Mouse (Mus musculus) hindbrain, embryonic 13.5 days (tissue): ENCODE measurements around the gene Hoxb7. TPM values are rescaled to one million over a fixed set of nuclear protein-coding genes. Genes with fewer than 3 reads are reported as not detected.

Experiments
- ATAC-seq: fragments of 200-750 bp; cut with Nextera tagmentation; 2 replicates; pipeline ENCODE4 v1.8.0; 2017; ENCODE audit warnings: moderate TSS enrichment; ENCODE audit not compliant: low FRiP score
- H3K27ac ChIP-seq: fragments of 300-500 bp; sonication (generic); 2 replicates; pipeline ENCODE4 v1.5.1; 2015; ENCODE audit warnings: inconsistent platforms, mild to moderate bottlenecking, moderate library complexity
- H3K27me3 ChIP-seq: fragments of 300-500 bp; sonication (generic); 2 replicates; pipeline ENCODE4 v1.6.1; 2015; ENCODE audit warnings: mild to moderate bottlenecking, inconsistent platforms
- H3K36me3 ChIP-seq: fragments of 300-500 bp; sonication (generic); 2 replicates; pipeline ENCODE4 v1.6.1; 2015; ENCODE audit warnings: mild to moderate bottlenecking, inconsistent platforms
- H3K4me1 ChIP-seq: fragments of 300-500 bp; sonication (generic); replicated peaks from 2 replicates; pipeline ENCODE4 v1.6.1; 2015; ENCODE audit warnings: inconsistent platforms
- H3K4me2 ChIP-seq: fragments of 300-500 bp; sonication (generic); 2 replicates; pipeline ENCODE4 v1.6.1; 2015; ENCODE audit warnings: inconsistent platforms, mild to moderate bottlenecking, moderate library complexity
- H3K4me3 ChIP-seq: fragments of 300-500 bp; sonication (generic); 2 replicates; pipeline ENCODE4 v1.5.1; 2015; ENCODE audit warnings: mild to moderate bottlenecking, inconsistent platforms
- H3K9ac ChIP-seq: fragments of 300-500 bp; sonication (generic); 2 replicates; pipeline ENCODE4 v1.6.1; 2015; ENCODE audit warnings: mild to moderate bottlenecking, inconsistent platforms
- H3K9me3 ChIP-seq: fragments of 300-500 bp; sonication (generic); 2 replicates; pipeline ENCODE4 v1.6.1; 2016; ENCODE audit warnings: inconsistent platforms
- WGBS: fragments of 180-500 bp; shearing (Covaris S2); methylation state at CpG from one replicate; pipeline ENCODE4 v1.1.7; 2015; 5-methylcytosine and 5-hydroxymethylcytosine counted together
- polyA plus RNA-seq: library from polyadenylated mRNA; unstranded; fragments of >200 nt; fragmentation: Nextera tagmentation; extraction: Ambion mirVana; gene quantifications from 2 replicates; pipeline ENCODE4 v1.2.1, GENCODE M21; 2015

Gene Hoxb7
- polyA plus RNA-seq, 1 experiment from 2014 or later = 33.2 TPM

DNA sequence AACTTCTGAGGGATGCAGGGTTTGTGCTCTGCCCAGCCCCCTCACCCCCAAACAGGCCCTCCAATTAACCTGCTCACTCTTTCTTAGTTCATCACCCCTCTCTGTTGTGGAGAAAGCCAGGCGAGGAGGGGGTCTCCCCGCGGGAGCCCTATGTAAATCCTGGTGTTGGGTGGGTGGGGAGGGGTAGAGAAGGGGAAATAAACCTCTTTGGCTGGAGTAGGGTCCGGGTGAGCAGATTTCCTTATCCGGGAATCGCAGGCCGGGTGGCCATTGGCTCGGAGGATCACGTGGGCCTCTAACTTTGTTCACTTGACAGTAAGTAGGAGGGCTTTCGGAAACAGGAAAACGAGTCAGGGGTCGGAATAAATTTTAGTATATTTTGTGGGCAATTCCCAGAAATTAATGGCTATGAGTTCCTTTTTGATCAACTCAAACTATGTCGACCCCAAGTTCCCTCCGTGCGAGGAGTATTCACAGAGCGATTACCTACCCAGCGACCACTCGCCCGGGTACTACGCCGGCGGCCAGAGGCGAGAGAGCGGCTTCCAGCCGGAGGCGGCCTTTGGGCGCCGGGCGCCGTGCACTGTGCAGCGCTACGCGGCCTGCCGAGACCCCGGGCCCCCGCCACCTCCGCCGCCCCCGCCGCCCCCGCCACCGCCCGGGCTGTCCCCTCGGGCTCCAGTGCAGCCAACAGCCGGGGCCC is 32.1 kb downstream of the Hoxb7 start:
- peak; percentile 79 for ATAC-seq
- no peaks in the 10 kb centered on the region for H3K36me3 ChIP-seq
- H3K9ac ChIP-seq = peak overlapping the region; percentile 99
- H3K4me3 ChIP-seq = peak overlapping the region; percentile 57
- peaks cover 3% of the 10 kb centered on the region for H3K4me1 ChIP-seq
- H3K27me3 ChIP-seq = peaks cover 87% of the 10 kb centered on the region
- under 1% methylated on average over 37 of the region's 45 CpGs for WGBS
- peak overlapping the region; percentile 100 for H3K27ac ChIP-seq
- H3K9me3 ChIP-seq = no peaks in the 10 kb centered on the region
- H3K4me2 ChIP-seq = peak overlapping the region; percentile 83

DNA sequence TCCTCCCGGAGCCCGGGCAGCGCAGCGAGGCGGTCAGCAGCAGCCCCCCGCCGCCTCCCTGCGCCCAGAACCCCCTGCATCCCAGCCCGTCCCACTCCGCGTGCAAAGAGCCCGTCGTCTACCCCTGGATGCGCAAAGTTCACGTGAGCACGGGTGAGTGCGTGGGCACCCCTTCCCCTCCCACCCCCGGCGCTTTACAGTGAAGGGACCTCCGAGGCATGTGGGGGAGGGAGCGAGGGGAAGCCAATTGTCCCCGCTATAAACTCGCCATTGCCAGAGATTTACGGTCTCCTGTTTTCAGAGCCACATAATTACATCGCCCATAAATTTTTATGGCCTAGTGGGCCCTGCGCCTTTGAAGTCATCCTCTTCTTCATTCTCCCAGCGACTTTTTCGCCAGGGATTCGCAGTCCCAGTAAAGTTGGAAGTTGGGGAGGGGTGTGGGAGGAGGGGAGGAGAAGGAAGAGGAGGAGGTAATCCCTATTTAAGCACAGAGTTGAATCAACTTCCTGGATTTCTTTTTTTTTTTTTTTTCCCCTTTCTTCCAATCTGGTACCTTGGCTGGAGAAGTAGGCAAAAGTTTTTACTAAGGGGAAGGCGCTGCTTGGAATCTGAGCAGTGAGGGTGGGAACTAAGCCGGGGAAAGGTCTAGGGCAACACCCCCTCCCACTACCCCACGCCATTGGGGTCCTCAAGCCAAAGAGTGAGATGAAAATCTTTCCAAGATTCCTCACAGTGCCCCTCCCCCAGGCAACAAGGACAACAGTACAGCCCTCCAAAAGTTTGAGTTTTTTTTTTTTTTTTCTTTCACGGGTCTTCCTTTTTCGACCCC is 32.9 kb downstream of the Hoxb7 start:
- H3K9ac ChIP-seq = peak overlapping the region; percentile 99
- no peaks in the 10 kb centered on the region for H3K36me3 ChIP-seq
- peaks cover 88% of the 10 kb centered on the region for H3K27me3 ChIP-seq
- H3K4me1 ChIP-seq = peaks cover 3% of the 10 kb centered on the region
- peak overlapping the region; percentile 57 for H3K4me3 ChIP-seq
- peak; percentile 61 for ATAC-seq
- 0% methylated on average over 28 of the region's 34 CpGs for WGBS
- H3K27ac ChIP-seq = peak overlapping the region; percentile 100
- H3K9me3 ChIP-seq = no peaks in the 10 kb centered on the region
- H3K4me2 ChIP-seq = peak overlapping the region; percentile 83

DNA sequence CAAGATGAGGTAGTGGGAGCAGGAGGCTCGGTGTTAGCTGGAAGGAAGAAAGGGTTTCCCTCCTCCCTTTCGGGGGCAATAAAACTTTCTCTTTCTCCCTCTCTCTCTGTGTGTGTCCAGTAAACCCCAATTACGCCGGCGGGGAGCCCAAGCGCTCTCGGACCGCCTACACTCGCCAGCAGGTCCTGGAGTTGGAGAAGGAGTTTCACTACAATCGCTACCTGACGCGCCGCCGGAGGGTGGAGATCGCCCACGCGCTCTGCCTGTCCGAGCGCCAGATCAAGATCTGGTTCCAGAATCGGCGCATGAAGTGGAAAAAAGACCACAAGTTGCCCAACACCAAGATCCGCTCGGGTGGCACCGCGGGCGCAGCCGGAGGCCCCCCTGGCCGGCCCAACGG is 33.5 kb downstream of the Hoxb7 start:
- H3K27me3 ChIP-seq = peaks cover 87% of the 10 kb centered on the region
- H3K9me3 ChIP-seq = no peaks in the 10 kb centered on the region
- under 1% methylated on average over 29 of the region's 29 CpGs for WGBS
- H3K36me3 ChIP-seq = no peaks in the 10 kb centered on the region
- no peak for ATAC-seq
- H3K4me2 ChIP-seq = peak overlapping the region; percentile 83
- peak overlapping the region; percentile 99 for H3K9ac ChIP-seq
- H3K4me1 ChIP-seq = peaks cover 3% of the 10 kb centered on the region
- H3K27ac ChIP-seq = peak overlapping the region; percentile 100
- peak overlapping the region; percentile 57 for H3K4me3 ChIP-seq

DNA sequence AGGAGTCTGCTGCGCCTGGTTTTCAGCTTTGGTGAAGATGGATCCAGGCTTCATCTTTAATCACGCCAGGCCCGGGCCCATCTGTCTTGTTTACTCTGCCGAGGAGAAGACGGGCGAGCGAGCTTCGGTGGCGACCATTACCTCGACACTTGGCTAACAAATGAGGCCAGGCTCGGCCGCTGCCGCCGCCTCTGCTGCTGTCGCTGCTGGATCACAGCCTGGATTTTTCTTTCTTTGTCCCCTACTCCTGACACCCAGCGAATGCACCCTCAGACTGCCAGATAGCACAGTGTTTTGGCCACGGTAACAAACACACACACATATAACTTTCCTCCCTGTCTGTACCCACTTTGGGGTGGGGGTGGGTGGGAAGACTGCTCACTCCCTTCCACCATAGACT is 34.3 kb downstream of the Hoxb7 start:
- H3K4me2 ChIP-seq = peak overlapping the region; percentile 83
- H3K36me3 ChIP-seq = no peaks in the 10 kb centered on the region
- WGBS = 5% methylated on average over 17 of the region's 17 CpGs
- H3K27ac ChIP-seq = peak overlapping the region; percentile 100
- H3K9me3 ChIP-seq = no peaks in the 10 kb centered on the region
- H3K4me3 ChIP-seq = peak overlapping the region; percentile 57
- peaks cover 87% of the 10 kb centered on the region for H3K27me3 ChIP-seq
- ATAC-seq = no peak
- peaks cover 3% of the 10 kb centered on the region for H3K4me1 ChIP-seq
- peak overlapping the region; percentile 99 for H3K9ac ChIP-seq

DNA sequence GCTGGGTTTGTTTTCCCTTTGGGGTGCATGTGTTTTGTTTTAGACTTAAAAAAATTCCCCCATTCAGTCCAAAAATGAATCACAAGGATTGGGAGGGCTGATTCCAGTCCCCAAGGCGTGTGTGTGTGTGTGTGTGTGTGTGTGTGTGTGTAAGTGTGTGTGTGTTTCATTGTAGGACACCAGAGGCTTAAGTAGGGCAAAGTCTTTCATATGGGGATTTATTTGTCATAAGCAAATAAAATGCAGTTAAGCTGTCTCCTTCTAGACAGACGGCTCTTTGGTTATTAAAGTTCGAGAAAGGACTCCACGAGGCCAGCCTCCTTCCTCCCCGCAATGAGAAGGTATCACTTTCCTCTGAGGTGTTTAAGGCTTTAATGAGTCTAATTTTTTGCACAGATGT is 35.4 kb downstream of the Hoxb7 start:
- no peaks in the 10 kb centered on the region for H3K9me3 ChIP-seq

DNA sequence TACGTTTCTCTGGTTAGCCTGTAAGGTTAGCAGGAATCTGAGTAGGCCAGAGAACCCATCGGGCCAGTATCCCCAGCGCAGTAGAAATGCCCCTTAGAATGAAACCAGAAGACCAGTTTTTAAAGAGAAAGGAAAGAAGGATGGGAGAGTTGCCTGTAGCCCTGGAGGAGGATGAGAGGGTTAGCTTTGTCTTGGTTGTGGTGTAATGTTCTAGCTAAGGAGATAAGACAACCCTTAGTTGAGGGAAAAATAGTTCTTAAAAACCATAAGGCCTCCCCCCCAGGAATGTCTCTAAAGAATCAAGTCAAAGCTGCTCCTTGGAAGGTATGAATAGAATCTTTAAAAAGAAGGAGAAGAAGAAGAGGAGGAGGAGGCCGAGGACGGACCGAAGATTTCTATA is 36.3 kb downstream of the Hoxb7 start:
- peak overlapping the region; percentile 83 for H3K4me2 ChIP-seq
- peak overlapping the region; percentile 99 for H3K9ac ChIP-seq
- no peak for ATAC-seq
- H3K27me3 ChIP-seq = peaks cover 92% of the 10 kb centered on the region
- H3K9me3 ChIP-seq = no peaks in the 10 kb centered on the region
- H3K36me3 ChIP-seq = no peaks in the 10 kb centered on the region
- H3K27ac ChIP-seq = peak overlapping the region; percentile 100
- peaks cover 13% of the 10 kb centered on the region for H3K4me1 ChIP-seq
- peak overlapping the region; percentile 57 for H3K4me3 ChIP-seq
- WGBS = 2% methylated on average over 6 of the region's 6 CpGs

More for the DNA sequence above, 35.4 kb downstream of the Hoxb7 start:
- Histone ChIP-seq H3K27me3 (peaks cover 89% of the 10 kb centered on the region), H3K36me3 (no peaks in the 10 kb centered on the region), H3K27ac (peak overlapping the region; percentile 100), H3K4me2 (peak overlapping the region; percentile 83), H3K4me3 (peak overlapping the region; percentile 57), H3K4me1 (peaks cover 6% of the 10 kb centered on the region), H3K9ac (peak overlapping the region; percentile 99)
- ATAC-seq = no peak
- 8% methylated on average over 5 of the region's 5 CpGs for WGBS

DNA sequence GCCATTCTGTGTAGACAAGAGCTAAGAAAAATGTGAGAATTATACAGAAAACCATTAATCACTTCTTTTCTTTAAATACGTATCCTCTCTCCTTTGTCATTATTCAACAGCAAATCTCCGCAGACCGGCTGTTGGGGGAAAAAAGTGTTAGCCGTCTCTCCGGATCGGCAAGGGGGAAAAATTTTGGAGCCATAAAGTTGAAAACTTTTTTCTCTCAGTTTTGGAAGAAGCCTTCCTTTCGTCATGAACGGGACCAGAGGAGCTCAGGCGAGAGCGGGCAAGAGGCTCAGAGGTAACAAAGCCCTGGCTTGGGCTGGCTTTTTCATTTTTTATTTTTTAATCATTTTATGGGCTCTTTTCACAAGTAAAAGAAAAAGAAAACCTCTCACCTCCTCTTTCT is 36.7 kb downstream of the Hoxb7 start, which contains the start of gene Hoxb3:
Hoxb3 (plus strand) TSS at position 173 of the 400 bp plus-strand sequence.
- Histone ChIP-seq H3K4me3 (peak within 1 kb of the TSS; percentile 57), H3K36me3 (no peaks in the 10 kb centered on the region), H3K4me2 (peak within 1 kb of the TSS; percentile 83), H3K4me1 (peaks cover 10% of the 10 kb centered on the region), H3K9me3 (no peaks in the 10 kb centered on the region), H3K9ac (peak within 1 kb of the TSS; percentile 99), H3K27me3 (peaks cover 92% of the 10 kb centered on the region), H3K27ac (peak within 1 kb of the TSS; percentile 100)
- 2% methylated on average over 10 of the region's 10 CpGs for WGBS
- no peak for ATAC-seq

DNA sequence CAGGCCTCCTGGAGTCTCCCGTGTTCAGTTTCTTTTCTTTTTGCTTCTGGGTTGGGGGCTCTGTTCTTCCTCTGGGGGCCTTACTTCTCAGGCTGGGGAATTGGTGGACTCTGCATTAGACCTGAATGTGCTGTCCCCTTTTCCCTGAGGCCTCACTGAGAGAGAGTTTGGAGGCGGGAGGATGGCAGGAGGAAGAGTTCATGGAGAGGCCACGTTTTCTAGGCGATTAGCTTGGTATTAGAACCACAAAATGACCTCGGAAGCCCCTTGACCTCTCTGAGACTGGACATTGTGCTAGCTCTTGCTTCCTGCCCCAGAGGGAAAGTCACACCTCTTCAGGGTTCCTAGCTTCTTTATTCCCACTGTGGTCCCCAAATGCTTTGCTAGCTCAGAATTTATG is 37.7 kb downstream of the Hoxb7 start:
- Histone ChIP-seq H3K9ac (peak overlapping the region; percentile 99), H3K9me3 (no peaks in the 10 kb centered on the region), H3K4me1 (peaks cover 10% of the 10 kb centered on the region; the same call in 1 of the 2 replicates), H3K4me3 (peak overlapping the region; percentile 57), H3K4me2 (peak overlapping the region; percentile 83), H3K27me3 (peaks cover 95% of the 10 kb centered on the region), H3K36me3 (no peaks in the 10 kb centered on the region), H3K27ac (peak overlapping the region; percentile 100)
- ATAC-seq = no peak
- 1% methylated on average over 5 of the region's 5 CpGs for WGBS

DNA sequence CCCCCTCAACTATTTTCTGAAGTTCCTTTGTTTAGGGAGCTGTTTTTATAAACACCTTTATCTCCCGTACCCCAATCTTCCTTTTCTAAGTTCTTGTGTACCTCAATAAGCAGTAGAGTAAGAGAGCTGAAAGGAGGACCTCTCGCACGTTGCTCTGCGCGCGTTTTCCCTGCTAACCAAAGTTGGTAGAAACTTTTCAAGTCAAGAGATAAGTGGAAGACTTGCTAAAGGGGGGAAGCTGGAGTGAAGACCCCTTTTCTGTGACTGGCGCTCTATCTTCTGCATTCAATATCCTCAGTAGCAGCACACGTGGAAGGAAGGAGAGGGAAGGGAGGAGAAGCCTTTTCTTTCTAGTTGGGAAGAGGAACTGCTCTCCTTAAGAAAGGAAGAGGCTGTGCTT is 38.5 kb downstream of the Hoxb7 start:
- peak overlapping the region; percentile 83 for H3K4me2 ChIP-seq

DNA sequence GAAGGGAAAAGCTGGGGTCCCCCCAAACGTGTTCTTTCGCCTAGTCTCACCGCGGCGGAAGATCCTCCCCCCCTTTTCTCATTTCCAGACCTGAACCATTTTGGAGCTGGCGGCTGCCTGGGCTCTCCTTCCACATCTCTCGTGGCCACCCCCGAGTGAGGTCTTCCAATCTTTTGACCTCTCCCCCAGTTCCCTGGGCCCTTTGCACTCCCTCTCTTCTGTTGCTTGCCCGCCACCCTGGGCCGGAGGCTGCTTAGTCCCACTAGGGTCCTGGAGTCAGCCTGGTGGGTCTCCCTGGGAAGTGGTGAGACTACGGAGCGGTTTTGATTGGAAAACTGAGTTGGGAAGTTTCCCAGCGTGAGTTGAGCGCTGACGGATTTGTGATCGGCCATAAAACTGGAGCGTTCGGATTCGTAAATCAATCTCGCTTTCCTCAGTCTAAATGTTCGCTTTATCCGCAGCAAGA is 39.4 kb downstream of the Hoxb7 start:
- peak overlapping the region; percentile 83 for H3K4me2 ChIP-seq
- no peak for ATAC-seq
- H3K4me3 ChIP-seq = peak overlapping the region; percentile 57
- H3K9me3 ChIP-seq = no peaks in the 10 kb centered on the region
- peaks cover 16% of the 10 kb centered on the region for H3K4me1 ChIP-seq
- H3K27me3 ChIP-seq = peaks cover 97% of the 10 kb centered on the region
- H3K36me3 ChIP-seq = no peaks in the 10 kb centered on the region
- peak overlapping the region; percentile 100 for H3K27ac ChIP-seq
- peak overlapping the region; percentile 99 for H3K9ac ChIP-seq
- WGBS = under 1% methylated on average over 22 of the region's 22 CpGs

More for the DNA sequence above, 38.5 kb downstream of the Hoxb7 start:
- Histone ChIP-seq H3K9me3 (no peaks in the 10 kb centered on the region), H3K4me1 (peaks cover 11% of the 10 kb centered on the region; the same call in 1 of the 2 replicates), H3K27me3 (peaks cover 95% of the 10 kb centered on the region), H3K9ac (peak overlapping the region; percentile 99), H3K4me3 (peak overlapping the region; percentile 57), H3K36me3 (no peaks in the 10 kb centered on the region), H3K27ac (peak overlapping the region; percentile 100)
- 2% methylated on average over 8 of the region's 8 CpGs for whole genome bisulfite sequencing
- no peak for ATAC-seq

DNA sequence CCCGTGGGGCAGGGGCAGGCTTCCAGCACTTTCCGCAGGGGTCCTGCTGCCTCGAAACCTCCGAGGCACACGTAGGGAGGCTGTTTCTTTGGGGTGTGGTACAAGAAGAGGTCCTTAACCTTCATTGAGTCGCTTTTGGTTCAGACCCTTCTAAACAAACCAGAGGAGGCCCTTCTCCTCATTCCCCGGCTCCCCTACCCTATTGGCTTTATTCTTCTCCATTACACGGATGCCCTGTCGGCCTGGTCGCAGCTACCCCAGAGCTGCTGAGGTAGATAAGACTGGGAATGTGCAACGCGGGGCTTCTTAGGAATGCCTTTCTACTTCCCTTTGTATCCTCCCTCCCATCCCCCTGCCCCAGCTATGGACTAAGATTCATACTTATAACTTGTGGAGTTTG is 40.3 kb downstream of the Hoxb7 start:
- Histone ChIP-seq H3K4me2 (peak overlapping the region; percentile 83), H3K4me3 (peak overlapping the region; percentile 57)
- no peak for ATAC-seq

DNA sequence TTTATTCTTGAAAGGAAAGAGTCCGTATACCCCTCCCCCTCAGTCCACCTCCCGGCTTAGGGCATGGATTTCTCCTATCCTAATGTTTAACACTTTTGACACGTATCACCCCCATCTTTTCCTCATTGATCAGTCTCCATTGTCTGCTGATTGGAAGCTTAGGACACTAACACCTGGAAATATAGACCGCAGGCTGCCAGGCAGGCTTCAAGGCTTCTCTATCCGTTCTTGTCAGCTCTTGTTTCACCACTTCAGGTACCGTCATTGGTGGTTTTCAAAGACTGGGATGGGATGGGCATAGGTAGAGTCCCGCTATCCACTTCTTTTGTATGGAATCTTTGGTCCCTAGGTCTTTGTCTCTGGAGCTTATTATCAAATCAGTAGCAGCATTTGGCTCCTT is 40.7 kb downstream of the Hoxb7 start:
- Histone ChIP-seq H3K27me3 (peaks cover 97% of the 10 kb centered on the region), H3K4me2 (peak overlapping the region; percentile 83), H3K27ac (peak overlapping the region; percentile 100), H3K9ac (peak overlapping the region; percentile 99), H3K36me3 (no peaks in the 10 kb centered on the region), H3K4me1 (peaks cover 23% of the 10 kb centered on the region), H3K9me3 (no peaks in the 10 kb centered on the region), H3K4me3 (peak overlapping the region; percentile 57)
- ATAC-seq = no peak
- 4% methylated on average over 7 of the region's 7 CpGs for WGBS

More for the DNA sequence above, 40.3 kb downstream of the Hoxb7 start:
- under 1% methylated on average over 12 of the region's 12 CpGs for WGBS
- Histone ChIP-seq H3K4me1 (peaks cover 21% of the 10 kb centered on the region), H3K9ac (peak overlapping the region; percentile 99), H3K27me3 (peaks cover 97% of the 10 kb centered on the region), H3K36me3 (no peaks in the 10 kb centered on the region), H3K9me3 (no peaks in the 10 kb centered on the region), H3K27ac (peak overlapping the region; percentile 100)
